Mouse (Mus musculus): Measurements from ENCODE around the gene Rab19. TPM values are rescaled to one million over a fixed set of nuclear protein-coding genes. Genes with fewer than 3 reads are reported as not detected.
"Not testable (repeated sequence)": the region's sequence is repeated elsewhere in the genome, so short reads cannot be mapped to it uniquely, and the experiment has no call there.

Gene Rab19
- polyA plus RNA-seq, 1 experiment from 2014 or later, result 0.32 TPM

- 89% methylated on average over 4 of the region's 4 CpGs for WGBS
Measured at GRCm38 (mm10) chr6:39395916-39396315, 14.9 kb downstream of the Rab19 start.

GRCm38 (mm10) chr6:39397046-39397445 lies 16.1 kb downstream of the Rab19 start:
- ATAC-seq (no peak), DNase-seq (ENCODE audit: low spot score) (no peak)
- Histone ChIP-seq H3K9me3 (replicated peaks; ENCODE audit: control insufficient read depth, low read length) (no peaks in the 10 kb centered on the region), H3K36me3 (ENCODE audit: control insufficient read depth, insufficient read depth, low read length) (peaks cover 57% of the 10 kb centered on the region), H3K4me2 (ENCODE audit: low read length) (no peak overlapping the region), H3K27me3 (replicated peaks; ENCODE audit: control insufficient read depth, insufficient read depth, low read length) (no peaks in the 10 kb centered on the region), H3K27ac (ENCODE audit: low read depth, low read length) (no peak overlapping the region), H3K4me3 (ENCODE audit: low read depth, low read length) (no peak overlapping the region), H3K4me1 (ENCODE audit: control insufficient read depth, insufficient read depth, low read length) (no peaks in the 10 kb centered on the region), H3K9ac (ENCODE audit: low read length) (no peak overlapping the region)
- 93% methylated on average over 6 of the region's 6 CpGs for WGBS

More at GRCm38 (mm10) chr6:39395916-39396315, 14.9 kb downstream of the Rab19 start:
- no peak for DNase-seq (ENCODE audit: low spot score)
- peaks cover 47% of the 10 kb centered on the region for H3K36me3 ChIP-seq (ENCODE audit: control insufficient read depth, insufficient read depth, low read length)
- no peak overlapping the region for H3K9ac ChIP-seq (ENCODE audit: low read length)
- H3K4me3 ChIP-seq (ENCODE audit: low read depth, low read length), result no peak overlapping the region
- no peaks in the 10 kb centered on the region for H3K4me1 ChIP-seq (ENCODE audit: control insufficient read depth, insufficient read depth, low read length)
- H3K4me2 ChIP-seq (ENCODE audit: low read length), result no peak overlapping the region
- no peak for ATAC-seq
- H3K27me3 ChIP-seq (replicated peaks; ENCODE audit: control insufficient read depth, insufficient read depth, low read length), result no peaks in the 10 kb centered on the region
- H3K9me3 ChIP-seq (replicated peaks; ENCODE audit: control insufficient read depth, low read length), result no peaks in the 10 kb centered on the region
- H3K27ac ChIP-seq (ENCODE audit: low read depth, low read length), result no peak overlapping the region

GRCm38 (mm10) chr6:39398342-39398741 lies 17.4 kb downstream of the Rab19 start:
- 92% methylated on average over 9 of the region's 9 CpGs for WGBS
- no peak for DNase-seq (ENCODE audit: low spot score)
- H3K36me3 ChIP-seq (ENCODE audit: control insufficient read depth, insufficient read depth, low read length), result peaks cover 63% of the 10 kb centered on the region
- H3K4me2 ChIP-seq (ENCODE audit: low read length), result no peak overlapping the region
- no peak for ATAC-seq
- no peak overlapping the region for H3K4me3 ChIP-seq (ENCODE audit: low read depth, low read length)
- H3K9me3 ChIP-seq (replicated peaks; ENCODE audit: control insufficient read depth, low read length), result no peaks in the 10 kb centered on the region
- no peaks in the 10 kb centered on the region for H3K27me3 ChIP-seq (replicated peaks; ENCODE audit: control insufficient read depth, insufficient read depth, low read length)
- no peak overlapping the region for H3K27ac ChIP-seq (ENCODE audit: low read depth, low read length)
- no peaks in the 10 kb centered on the region for H3K4me1 ChIP-seq (ENCODE audit: control insufficient read depth, insufficient read depth, low read length)
- H3K9ac ChIP-seq (ENCODE audit: low read length), result no peak overlapping the region

- no peak overlapping the region for H3K27ac ChIP-seq (ENCODE audit: low read depth, low read length)
- no peaks in the 10 kb centered on the region for H3K4me1 ChIP-seq (ENCODE audit: control insufficient read depth, insufficient read depth, low read length)
- ATAC-seq (no peak), DNase-seq (ENCODE audit: low spot score) (peak; percentile 16)
- H3K9me3 ChIP-seq (replicated peaks; ENCODE audit: control insufficient read depth, low read length), result no peaks in the 10 kb centered on the region
- peaks cover 81% of the 10 kb centered on the region for H3K36me3 ChIP-seq (ENCODE audit: control insufficient read depth, insufficient read depth, low read length)
- 56% methylated on average over 7 of the region's 7 CpGs for WGBS
- no peak overlapping the region for H3K4me2 ChIP-seq (ENCODE audit: low read length)
- H3K4me3 ChIP-seq (ENCODE audit: low read depth, low read length), result no peak overlapping the region
- no peak overlapping the region for H3K9ac ChIP-seq (ENCODE audit: low read length)
- H3K27me3 ChIP-seq (replicated peaks; ENCODE audit: control insufficient read depth, insufficient read depth, low read length), result no peaks in the 10 kb centered on the region
Measured at GRCm38 (mm10) chr6:39400343-39400742, 19.4 kb downstream of the Rab19 start.

- no peaks in the 10 kb centered on the region for H3K4me1 ChIP-seq (ENCODE audit: control insufficient read depth, insufficient read depth, low read length)
- 93% methylated on average over 2 of the region's 2 CpGs for WGBS
- H3K4me3 ChIP-seq (ENCODE audit: low read depth, low read length), result no peak overlapping the region
- DNase-seq (ENCODE audit: low spot score) (no peak), ATAC-seq (no peak)
- no peak overlapping the region for H3K9ac ChIP-seq (ENCODE audit: low read length)
- no peak overlapping the region for H3K27ac ChIP-seq (ENCODE audit: low read depth, low read length)
- H3K4me2 ChIP-seq (ENCODE audit: low read length), result no peak overlapping the region
- H3K36me3 ChIP-seq (ENCODE audit: control insufficient read depth, insufficient read depth, low read length), result peaks cover 73% of the 10 kb centered on the region
- no peaks in the 10 kb centered on the region for H3K27me3 ChIP-seq (replicated peaks; ENCODE audit: control insufficient read depth, insufficient read depth, low read length)
- H3K9me3 ChIP-seq (replicated peaks; ENCODE audit: control insufficient read depth, low read length), result no peaks in the 10 kb centered on the region
Measured at GRCm38 (mm10) chr6:39403136-39403535, 22.2 kb downstream of the Rab19 start.

GRCm38 (mm10) chr6:39406480-39406879 lies 25.5 kb downstream of the Rab19 start:
- Histone ChIP-seq H3K9me3 (replicated peaks; ENCODE audit: control insufficient read depth, low read length) (no peaks in the 10 kb centered on the region), H3K4me1 (ENCODE audit: control insufficient read depth, insufficient read depth, low read length) (no peaks in the 10 kb centered on the region), H3K36me3 (ENCODE audit: control insufficient read depth, insufficient read depth, low read length) (peaks cover 49% of the 10 kb centered on the region), H3K27me3 (replicated peaks; ENCODE audit: control insufficient read depth, insufficient read depth, low read length) (no peaks in the 10 kb centered on the region), H3K9ac (ENCODE audit: low read length) (no peak overlapping the region), H3K4me3 (ENCODE audit: low read depth, low read length) (no peak overlapping the region), H3K4me2 (ENCODE audit: low read length) (no peak overlapping the region), H3K27ac (ENCODE audit: low read depth, low read length) (no peak overlapping the region)
- 96% methylated on average over 5 of the region's 5 CpGs for WGBS
- DNase-seq (ENCODE audit: low spot score) (no peak), ATAC-seq (no peak)

- H3K4me2 ChIP-seq (ENCODE audit: low read length), result no peak overlapping the region
- H3K9ac ChIP-seq (ENCODE audit: low read length), result no peak overlapping the region
- ATAC-seq (peak; percentile 36; the same call in 1 of the 2 replicates), DNase-seq (ENCODE audit: low spot score) (peak; percentile 43)
- H3K4me3 ChIP-seq (ENCODE audit: low read depth, low read length), result no peak overlapping the region
- no peak overlapping the region for H3K27ac ChIP-seq (ENCODE audit: low read depth, low read length)
- H3K36me3 ChIP-seq (ENCODE audit: control insufficient read depth, insufficient read depth, low read length), result peaks cover 6% of the 10 kb centered on the region; the same call in 1 of the 2 replicates
- WGBS, result 18% methylated on average over 1 of the region's 1 CpGs
- no peaks in the 10 kb centered on the region for H3K27me3 ChIP-seq (replicated peaks; ENCODE audit: control insufficient read depth, insufficient read depth, low read length)
- no peaks in the 10 kb centered on the region for H3K9me3 ChIP-seq (replicated peaks; ENCODE audit: control insufficient read depth, low read length)
- H3K4me1 ChIP-seq (ENCODE audit: control insufficient read depth, insufficient read depth, low read length), result peaks cover 10% of the 10 kb centered on the region
Measured at GRCm38 (mm10) chr6:39414106-39414505, 33.1 kb downstream of the Rab19 start.

GRCm38 (mm10) chr6:39415762-39416161 lies 34.8 kb downstream of the Rab19 start:
- Histone ChIP-seq H3K4me1 (ENCODE audit: control insufficient read depth, insufficient read depth, low read length) (peaks cover 10% of the 10 kb centered on the region), H3K27me3 (replicated peaks; ENCODE audit: control insufficient read depth, insufficient read depth, low read length) (no peaks in the 10 kb centered on the region), H3K4me3 (ENCODE audit: low read depth, low read length) (no peak overlapping the region), H3K9me3 (replicated peaks; ENCODE audit: control insufficient read depth, low read length) (no peaks in the 10 kb centered on the region), H3K9ac (ENCODE audit: low read length) (no peak overlapping the region), H3K36me3 (ENCODE audit: control insufficient read depth, insufficient read depth, low read length) (no peaks in the 10 kb centered on the region), H3K4me2 (ENCODE audit: low read length) (no peak overlapping the region), H3K27ac (ENCODE audit: low read depth, low read length) (no peak overlapping the region)
- 49% methylated on average over 3 of the region's 5 CpGs for WGBS
- peak; percentile 61 for DNase-seq (ENCODE audit: low spot score)
- ATAC-seq, result no peak

GRCm38 (mm10) chr6:39416654-39417053 lies 35.7 kb downstream of the Rab19 start:
- H3K27me3 ChIP-seq (replicated peaks; ENCODE audit: control insufficient read depth, insufficient read depth, low read length); H3K9me3 ChIP-seq (replicated peaks; ENCODE audit: control insufficient read depth, low read length); H3K4me2 ChIP-seq (ENCODE audit: low read length); H3K9ac ChIP-seq (ENCODE audit: low read length); ATAC-seq; H3K4me3 ChIP-seq (ENCODE audit: low read depth, low read length); H3K27ac ChIP-seq (ENCODE audit: low read depth, low read length); H3K4me1 ChIP-seq (ENCODE audit: control insufficient read depth, insufficient read depth, low read length); H3K36me3 ChIP-seq (ENCODE audit: control insufficient read depth, insufficient read depth, low read length); DNase-seq (ENCODE audit: low spot score): not testable (repeated sequence)
